In genomic region chr17:55956129-55956528, GRCm38 (mm10) we compare ENCODE assay signal across 8 mouse cellular contexts. TPM values are rescaled to one million over a fixed set of nuclear protein-coding genes. Genes with fewer than 3 reads are reported as not detected.
A peak's percentile ranks its signal among the peaks of the same experiment; 100 is the strongest.
DNase-seq lines count a peak whose midpoint lies in the region; ATAC-seq and TF ChIP-seq lines count a peak whose summit lies in the region.

No protein-coding gene starts in this region.

- H3K9me3 ChIP-seq in kidney, postnatal 0 days (replicated peaks; ENCODE audit: low read length), result no peaks in the 10 kb centered on the region
- H3K9me3 ChIP-seq in liver, embryonic 11.5 days (ENCODE audit: control insufficient read depth, low read length), result no peaks in the 10 kb centered on the region
- no peaks in the 10 kb centered on the region for H3K9me3 ChIP-seq in neural tube, embryonic 13.5 days

- H3K4me1 ChIP-seq in kidney, postnatal 0 days (replicated peaks; ENCODE audit: insufficient read depth, low read length), result peaks cover 10% of the 10 kb centered on the region
- H3K4me1 ChIP-seq in liver, embryonic 11.5 days (replicated peaks; ENCODE audit: control insufficient read depth, insufficient read depth, low read length), result peaks cover 21% of the 10 kb centered on the region
- H3K4me1 ChIP-seq in neural tube, embryonic 13.5 days (replicated peaks), result peaks cover 40% of the 10 kb centered on the region

- peak overlapping the region; percentile 66 for H3K4me2 ChIP-seq in kidney, postnatal 0 days (ENCODE audit: low read length)
- H3K4me2 ChIP-seq in liver, embryonic 11.5 days, result peak overlapping the region; percentile 81
- peak overlapping the region; percentile 66 for H3K4me2 ChIP-seq in neural tube, embryonic 13.5 days

- peak overlapping the region; percentile 28 for H3K4me3 ChIP-seq in kidney, postnatal 0 days (replicated peaks; ENCODE audit: low read depth, low read length)
- H3K4me3 ChIP-seq in liver, embryonic 11.5 days (ENCODE audit: low read depth, low read length), result peak overlapping the region; percentile 57
- peak overlapping the region; percentile 44 for H3K4me3 ChIP-seq in neural tube, embryonic 13.5 days

- no peak for TF ChIP-seq CTCF in kidney, postnatal 0 days (IDR thresholded peaks at IDR 0.05; ENCODE audit: low read depth)

- H3K27me3 ChIP-seq in kidney, postnatal 0 days (ENCODE audit: insufficient read depth, low read length), result no peaks in the 10 kb centered on the region
- H3K27me3 ChIP-seq in liver, embryonic 11.5 days (replicated peaks; ENCODE audit: control insufficient read depth, insufficient read depth, low read length), result peaks cover 3% of the 10 kb centered on the region; the same call in 1 of the 2 replicates
- H3K27me3 ChIP-seq in neural tube, embryonic 13.5 days, result peaks cover 20% of the 10 kb centered on the region

- DNase-seq in heart, adult 11 months, result peak; percentile 94
- DNase-seq in heart, adult 8-10 months (ENCODE audit: low spot score), result no peak
- DNase-seq in cerebellum, adult 9-11 months, result peak; percentile 92
- peak; percentile 75 to 77 for DNase-seq in frontal cortex, postnatal 36 days (ENCODE audit: low spot score in 2 of 2)
- peak; percentile 62 for DNase-seq in kidney, postnatal 0 days (ENCODE audit: low spot score)
- peak; percentile 83 for DNase-seq in liver, embryonic 11.5 days (ENCODE audit: low spot score)
- peak; percentile 90 for DNase-seq in urinary bladder, postnatal 14 days (ENCODE audit: low spot score)

- WGBS in kidney, postnatal 0 days, result 4% methylated on average over 21 of the region's 26 CpGs
- under 1% methylated on average over 26 of the region's 26 CpGs for WGBS in liver, embryonic 11.5 days
- under 1% methylated on average over 26 of the region's 26 CpGs for WGBS in neural tube, embryonic 13.5 days

- peak; percentile 41 for ATAC-seq in kidney, postnatal 0 days (replicated peaks; ENCODE audit: low FRiP score, low read depth)
- ATAC-seq in liver, embryonic 11.5 days (replicated peaks; ENCODE audit: low FRiP score), result peak; percentile 24
- peak; percentile 46 for ATAC-seq in neural tube, embryonic 13.5 days (ENCODE audit: low read depth)

- no peaks in the 10 kb centered on the region for H3K36me3 ChIP-seq in kidney, postnatal 0 days (ENCODE audit: insufficient read depth, low read length)
- H3K36me3 ChIP-seq in liver, embryonic 11.5 days (ENCODE audit: control insufficient read depth, insufficient read depth, low read length), result peaks cover 4% of the 10 kb centered on the region; the same call in 1 of the 2 replicates
- 0 out of 2 replicates have a peak, but pooled peaks cover 4% of the 10 kb centered on the region for H3K36me3 ChIP-seq in neural tube, embryonic 13.5 days

- H3K9ac ChIP-seq in kidney, postnatal 0 days (ENCODE audit: low read depth, low read length), result 0 out of 2 replicates have a peak overlapping the region, but pooled peaks have one; percentile 14
- H3K9ac ChIP-seq in liver, embryonic 11.5 days (ENCODE audit: low read depth, low read length), result peak overlapping the region; percentile 60
- H3K9ac ChIP-seq in neural tube, embryonic 13.5 days, result peak overlapping the region; percentile 57

- H3K27ac ChIP-seq in kidney, postnatal 0 days, result no peak overlapping the region
- H3K27ac ChIP-seq in liver, embryonic 11.5 days (ENCODE audit: low read depth, low read length), result no peak overlapping the region
- peak overlapping the region; percentile 34 for H3K27ac ChIP-seq in neural tube, embryonic 13.5 days (replicated peaks)

RNA-seq across cellular contexts. Expression of gene Yju2, which starts 2.8 kb away (rescaled TPM):
- total RNA-seq in heart, adult 8-10 months (2022), result 10 to 100 TPM in 1 of 4 experiments, 1 to 10 TPM in 3; 8.2 to 10.3 (median 9.0) TPM
- polyA plus RNA-seq in kidney, postnatal 0 days (2015; fragmentation: Nextera tagmentation; extraction: Ambion mirVana), result 21.1 and 22.4 TPM in 2 replicates
- polyA plus RNA-seq in liver, embryonic 11.5 days (2014; fragmentation: Nextera tagmentation; extraction: Ambion mirVana), result 20.9 and 23.4 TPM in 2 replicates
- 21.1 and 24.1 TPM in 2 replicates for polyA plus RNA-seq in neural tube, embryonic 13.5 days (2015; fragmentation: Nextera tagmentation; extraction: Ambion mirVana)

RNA-seq across cellular contexts. Expression of gene Ebi3, which starts 3.7 kb away (rescaled TPM):
- total RNA-seq in heart, adult 8-10 months (2022), result under 1 TPM; 0.23 to 0.97 (median 0.41) TPM
- 1.6 and 1.8 TPM in 2 replicates for polyA plus RNA-seq in kidney, postnatal 0 days (2015; fragmentation: Nextera tagmentation; extraction: Ambion mirVana)
- 3.5 and 4.7 TPM in 2 replicates for polyA plus RNA-seq in liver, embryonic 11.5 days (2014; fragmentation: Nextera tagmentation; extraction: Ambion mirVana)
- 4.1 and 5.1 TPM in 2 replicates for polyA plus RNA-seq in neural tube, embryonic 13.5 days (2015; fragmentation: Nextera tagmentation; extraction: Ambion mirVana)

RNA-seq across cellular contexts. Expression of gene Zfp119b, which starts 6.8 kb away (rescaled TPM):
- 1 to 10 TPM; 2.4 to 3.9 (median 3.1) TPM for total RNA-seq in heart, adult 8-10 months (2022)
- polyA plus RNA-seq in kidney, postnatal 0 days (2015; fragmentation: Nextera tagmentation; extraction: Ambion mirVana), result 8.1 and 10.6 TPM in 2 replicates
- polyA plus RNA-seq in liver, embryonic 11.5 days (2014; fragmentation: Nextera tagmentation; extraction: Ambion mirVana), result 3.8 and 4.4 TPM in 2 replicates
- 9.0 and 9.6 TPM in 2 replicates for polyA plus RNA-seq in neural tube, embryonic 13.5 days (2015; fragmentation: Nextera tagmentation; extraction: Ambion mirVana)

RNA-seq across cellular contexts. Expression of gene Shd, which starts 14.1 kb away (rescaled TPM):
- total RNA-seq in heart, adult 8-10 months (2022), result 1 to 10 TPM in 3 of 4 experiments, under 1 TPM in 1; 0.66 to 2.0 (median 1.5) TPM
- 54.2 and 56.6 TPM in 2 replicates for polyA plus RNA-seq in kidney, postnatal 0 days (2015; fragmentation: Nextera tagmentation; extraction: Ambion mirVana)
- polyA plus RNA-seq in liver, embryonic 11.5 days (2014; fragmentation: Nextera tagmentation; extraction: Ambion mirVana), result 2.4 and 2.5 TPM in 2 replicates
- 150 and 161 TPM in 2 replicates for polyA plus RNA-seq in neural tube, embryonic 13.5 days (2015; fragmentation: Nextera tagmentation; extraction: Ambion mirVana)

RNA-seq across cellular contexts. Expression of gene Fsd1, which starts 30.2 kb away (rescaled TPM):
- total RNA-seq in heart, adult 8-10 months (2022), result 1 to 10 TPM in 1 of 4 experiments, under 1 TPM in 1, not detected in 2; 0.52 to 1.6 TPM
- 6.7 and 7.2 TPM in 2 replicates for polyA plus RNA-seq in kidney, postnatal 0 days (2015; fragmentation: Nextera tagmentation; extraction: Ambion mirVana)
- polyA plus RNA-seq in liver, embryonic 11.5 days (2014; fragmentation: Nextera tagmentation; extraction: Ambion mirVana), result 6.4 and 8.8 TPM in 2 replicates
- polyA plus RNA-seq in neural tube, embryonic 13.5 days (2015; fragmentation: Nextera tagmentation; extraction: Ambion mirVana), result 145 and 165 TPM in 2 replicates
